Mouse (Mus musculus): ENCODE measurements at regions not wholly inside any gene's neighbourhood (a gene's known extent, or its start where the extent isn't known, plus 50 kb on each side); places are given as distances from the start of the nearest gene placed in this dataset.

- peak; percentile 20 for DNase-seq (ENCODE audit: low read depth, low spot score)
Observed at GRCm38 (mm10) chr11:42067788-42068187, 67.1 kb upstream of the Gabrg2 start.

- no peak for DNase-seq (ENCODE audit: low read depth, low spot score)
Observed at GRCm38 (mm10) chr11:42051567-42051966, 50.9 kb upstream of the Gabrg2 start.

Measured in retina, adult 2 months (tissue).